Mouse (Mus musculus) liver, embryonic 14.5 days (tissue): ENCODE measurements around the gene Rspo3. TPM values are rescaled to one million over a fixed set of nuclear protein-coding genes. Genes with fewer than 3 reads are reported as not detected.

Source experiments
- ATAC-seq: fragments of 200-750 bp; cut with Nextera tagmentation; 2 replicates; pipeline ENCODE4 v1.8.0; 2017; ENCODE audit warnings: moderate number of reproducible peaks, mild to moderate bottlenecking, moderate library complexity; ENCODE audit not compliant: insufficient read depth
- DNase-seq, 3 experiments: peaks; one replicate each; pipeline ENCODE4 v3.0.0-alpha.2; 2012 to 2013; ENCODE audit warnings: low read depth in 3 of 3, low spot score in 3 of 3
- H3K27ac ChIP-seq: fragments of 300-500 bp; sonication (generic); 2 replicates; pipeline ENCODE4 v1.5.1; 2014; ENCODE audit warnings: moderate library complexity, mild to moderate bottlenecking, control low read depth, inconsistent platforms
- H3K27me3 ChIP-seq: fragments of 300-500 bp; sonication (generic); 2 replicates; pipeline ENCODE4 v1.6.1; 2014; ENCODE audit warnings: mild to moderate bottlenecking, low read length, moderate library complexity; ENCODE audit not compliant: control insufficient read depth, insufficient read depth
- H3K36me3 ChIP-seq: fragments of 300-500 bp; sonication (generic); replicated peaks from 2 replicates; pipeline ENCODE4 v1.6.1; 2014; ENCODE audit warnings: low read depth; ENCODE audit not compliant: control insufficient read depth, insufficient read depth
- H3K4me1 ChIP-seq, 2 experiments: fragments of 200-500 bp in 1 of 2; fragments of 300-500 bp in 1 of 2; sonication (generic) in 1 of 2; replicated peaks; 2 replicates each; pipeline ENCODE4 v1.6.1; 2012 to 2014; ENCODE audit warnings: antibody characterized with exemption in 1 of 2, inconsistent platforms in 1 of 2, low read length in 1 of 2; ENCODE audit not compliant: control insufficient read depth in 2 of 2, insufficient read depth in 2 of 2
- H3K4me2 ChIP-seq: fragments of 300-500 bp; sonication (generic); 2 replicates; pipeline ENCODE4 v1.6.1; 2014; ENCODE audit warnings: low read depth, mild to moderate bottlenecking, control low read depth, moderate library complexity
- H3K4me3 ChIP-seq, 2 experiments: fragments of 200-500 bp in 1 of 2; fragments of 300-500 bp in 1 of 2; sonication (generic) in 1 of 2; 2 replicates each; pipeline ENCODE4 v1.5.1; 2012 to 2014; ENCODE audit warnings: low read depth in 2 of 2, low read length in 2 of 2, mild to moderate bottlenecking in 2 of 2, control low read depth in 1 of 2, inconsistent platforms in 1 of 2, moderate library complexity in 1 of 2; ENCODE audit not compliant: insufficient read depth in 1 of 2
- H3K9ac ChIP-seq: fragments of 300-500 bp; sonication (generic); replicated peaks from 2 replicates; pipeline ENCODE4 v1.6.1; 2014; ENCODE audit warnings: mild to moderate bottlenecking, control low read depth, moderate library complexity
- H3K9me3 ChIP-seq: fragments of 300-500 bp; sonication (generic); 2 replicates; pipeline ENCODE4 v1.6.1; 2016; ENCODE audit warnings: low read length, mixed read lengths; ENCODE audit not compliant: control insufficient read depth
- CTCF ChIP-seq: IDR thresholded peaks from 2 replicates; pipeline ENCODE4 v1.5.1; 2016; ENCODE audit warnings: antibody characterized with exemption, low read depth, control low read depth
- EP300 ChIP-seq: IDR thresholded peaks from 2 replicates; pipeline ENCODE4 v1.6.1; 2016; ENCODE audit warnings: antibody characterized with exemption, low read depth
- WGBS: fragments of 180-500 bp; shearing (Covaris S2); extraction: QIAGEN DNeasy Blood & Tissue Kit; methylation state at CpG from one replicate; pipeline ENCODE4 v1.1.7; 2014; ENCODE audit not compliant: insufficient replicate concordance; 5-methylcytosine and 5-hydroxymethylcytosine counted together
- polyA plus RNA-seq, 2 experiments: library from polyadenylated mRNA; depleted of rRNA in 1 of 2; stranded (reverse) in 1 of 2; unstranded in 1 of 2; fragments of >200 nt; fragmentation: Nextera tagmentation in 1 of 2; extraction: Ambion mirVana in 1 of 2; gene quantifications; 2 replicates each; pipeline versions ENCODE4 v1.2.1 to v1.2.3; 2012 to 2014

Gene Rspo3
- polyA plus RNA-seq (2012; rRNA removed) (0.47 and 0.88 TPM in 2 replicates), polyA plus RNA-seq (2014; fragmentation: Nextera tagmentation; extraction: Ambion mirVana) (1.9 and 2.3 TPM in 2 replicates)

- H3K27me3 ChIP-seq = peaks cover 39% of the 10 kb centered on the region
- DNase-seq = no peak
- no peaks in the 10 kb centered on the region for H3K36me3 ChIP-seq
- TF ChIP-seq EP300 (no peak), CTCF (no peak)
- no peaks in the 10 kb centered on the region for H3K9me3 ChIP-seq
- ATAC-seq = no peak
- no peak within 1 kb of the TSS for H3K27ac ChIP-seq
- 2% methylated on average over 44 of the region's 44 CpGs for WGBS
- no peaks in the 10 kb centered on the region for H3K4me1 ChIP-seq
- H3K9ac ChIP-seq = no peak within 1 kb of the TSS; the same call in 1 of the 2 replicates
- peak within 1 kb of the TSS; percentile 37 to 46 for H3K4me3 ChIP-seq
- H3K4me2 ChIP-seq = peak within 1 kb of the TSS; percentile 56
These were observed at the start of gene Rspo3 for GRCm38 (mm10) chr10:29535546-29536260. Gene Rspo3 (minus strand): TSS chr10:29535867.

GRCm38 (mm10) chr10:29581940-29582339, 46.3 kb upstream of the Rspo3 start:
- no peak for TF ChIP-seq CTCF
- TF ChIP-seq EP300 = no peak
- no peak for ATAC-seq
- WGBS = 40% methylated on average over 3 of the region's 3 CpGs
- no peaks in the 10 kb centered on the region for H3K9me3 ChIP-seq
- no peaks in the 10 kb centered on the region for H3K36me3 ChIP-seq
- H3K4me2 ChIP-seq = no peak overlapping the region
- no peak for DNase-seq
- no peak overlapping the region for H3K4me3 ChIP-seq
- no peaks in the 10 kb centered on the region for H3K27me3 ChIP-seq
- no peak overlapping the region for H3K9ac ChIP-seq
- no peaks in the 10 kb centered on the region for H3K4me1 ChIP-seq
- H3K27ac ChIP-seq = no peak overlapping the region

DNA sequence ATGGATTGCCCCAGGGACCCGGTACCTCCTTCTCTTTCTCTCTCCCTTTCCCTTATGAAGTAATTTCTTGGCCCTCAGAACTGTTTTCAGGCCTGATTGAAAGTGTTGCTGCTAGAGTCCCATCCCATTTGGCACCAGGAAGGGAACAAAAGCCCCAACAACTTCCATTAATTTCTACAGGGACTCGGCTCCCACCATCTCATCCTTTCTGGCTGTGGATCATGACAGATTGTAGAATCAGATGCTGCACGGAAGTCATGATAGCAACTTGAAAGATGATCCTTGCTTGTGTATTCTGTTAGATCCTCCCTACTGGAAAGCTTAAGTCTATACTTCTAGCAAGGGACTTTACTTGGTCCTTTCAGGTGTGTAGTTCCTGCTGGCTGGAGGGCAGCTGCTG, 45.8 kb upstream of the Rspo3 start:
- ATAC-seq (no peak), DNase-seq (no peak)
- H3K4me1 ChIP-seq = no peaks in the 10 kb centered on the region
- WGBS = 53% methylated on average over 3 of the region's 3 CpGs
- H3K27ac ChIP-seq = no peak overlapping the region
- no peak overlapping the region for H3K4me3 ChIP-seq
- TF ChIP-seq CTCF = no peak
- TF ChIP-seq EP300 = no peak
- H3K9ac ChIP-seq = no peak overlapping the region
- H3K27me3 ChIP-seq = no peaks in the 10 kb centered on the region
- H3K36me3 ChIP-seq = no peaks in the 10 kb centered on the region
- no peak overlapping the region for H3K4me2 ChIP-seq
- H3K9me3 ChIP-seq = no peaks in the 10 kb centered on the region

DNA sequence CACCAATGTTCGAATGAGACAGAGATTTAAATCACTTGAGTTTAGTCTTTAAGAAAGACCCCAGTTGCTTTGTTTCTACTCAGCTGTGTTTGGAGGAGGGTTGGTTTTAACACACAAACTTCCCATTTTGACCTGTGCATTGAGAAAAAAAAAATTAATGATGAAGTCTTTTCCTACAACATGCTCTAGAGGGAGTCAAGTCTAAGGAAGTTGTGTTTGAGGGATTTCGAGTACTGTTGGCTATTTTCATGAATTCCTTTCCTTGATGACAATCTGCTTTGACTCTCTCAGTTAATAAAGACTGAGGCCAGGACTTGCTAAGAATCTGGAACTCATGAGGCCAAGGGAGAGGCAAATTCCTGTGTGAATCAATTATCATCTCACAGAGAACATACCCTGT, 20.3 kb upstream of the Rspo3 start:
- TF ChIP-seq EP300 (no peak), CTCF (no peak)
- Histone ChIP-seq H3K4me1 (no peaks in the 10 kb centered on the region), H3K36me3 (no peaks in the 10 kb centered on the region), H3K4me3 (no peak overlapping the region), H3K4me2 (no peak overlapping the region), H3K27me3 (no peaks in the 10 kb centered on the region), H3K9ac (no peak overlapping the region), H3K9me3 (no peaks in the 10 kb centered on the region), H3K27ac (no peak overlapping the region)
- ATAC-seq = no peak
- no peak for DNase-seq
- WGBS = 26% methylated on average over 2 of the region's 2 CpGs

- TF ChIP-seq CTCF (no peak), EP300 (no peak)
- 55% methylated on average over 2 of the region's 2 CpGs for WGBS
These were observed 18.7 kb upstream of the Rspo3 start for GRCm38 (mm10) chr10:29554365-29554764.

More at GRCm38 (mm10) chr10:29554365-29554764, 18.7 kb upstream of the Rspo3 start:
- no peak for ATAC-seq
- Histone ChIP-seq H3K4me2 (no peak overlapping the region), H3K9ac (no peak overlapping the region), H3K4me3 (no peak overlapping the region), H3K27ac (no peak overlapping the region), H3K4me1 (no peaks in the 10 kb centered on the region), H3K27me3 (no peaks in the 10 kb centered on the region), H3K36me3 (no peaks in the 10 kb centered on the region), H3K9me3 (no peaks in the 10 kb centered on the region)
- DNase-seq = no peak
